Mouse (Mus musculus) hindbrain, embryonic 11.5 days (tissue): Measurements from ENCODE around the gene Dpt. TPM values are rescaled to one million over a fixed set of nuclear protein-coding genes. Genes with fewer than 3 reads are reported as not detected.

Experiments used
- ATAC-seq: fragments of 200-750 bp; cut with Nextera tagmentation; 2 replicates; pipeline ENCODE4 v1.8.0; 2017; ENCODE audit warnings: mild to moderate bottlenecking, moderate TSS enrichment, moderate library complexity; ENCODE audit not compliant: low FRiP score
- DNase-seq: peaks from one replicate; pipeline ENCODE4 v3.0.0-alpha.2; 2015; ENCODE audit warnings: low spot score
- H3K27ac ChIP-seq: fragments of 300-500 bp; sonication (generic); 2 replicates; pipeline ENCODE4 v1.5.1; 2014; ENCODE audit warnings: mild to moderate bottlenecking, low read depth, low read length
- H3K27me3 ChIP-seq: fragments of 300-500 bp; sonication (generic); 2 replicates; pipeline ENCODE4 v1.6.1; 2014; ENCODE audit warnings: mild to moderate bottlenecking, low read length, moderate library complexity, mixed read lengths; ENCODE audit not compliant: control insufficient read depth, insufficient read depth
- H3K36me3 ChIP-seq: fragments of 300-500 bp; sonication (generic); 2 replicates; pipeline ENCODE4 v1.6.1; 2014; ENCODE audit warnings: mild to moderate bottlenecking, low read length, moderate library complexity, mixed read lengths; ENCODE audit not compliant: control insufficient read depth, insufficient read depth
- H3K4me1 ChIP-seq: fragments of 300-500 bp; sonication (generic); replicated peaks from 2 replicates; pipeline ENCODE4 v1.6.1; 2014; ENCODE audit warnings: low read length, mixed read lengths; ENCODE audit not compliant: control insufficient read depth, insufficient read depth
- H3K4me2 ChIP-seq: fragments of 300-500 bp; sonication (generic); replicated peaks from 2 replicates; pipeline ENCODE4 v1.6.1; 2014; ENCODE audit warnings: mild to moderate bottlenecking, low read depth, low read length
- H3K4me3 ChIP-seq: fragments of 300-500 bp; sonication (generic); 2 replicates; pipeline ENCODE4 v1.5.1; 2014; ENCODE audit warnings: low read depth, low read length
- H3K9ac ChIP-seq: fragments of 300-500 bp; sonication (generic); 2 replicates; pipeline ENCODE4 v1.6.1; 2014; ENCODE audit warnings: low read depth, low read length
- H3K9me3 ChIP-seq: fragments of 300-500 bp; sonication (generic); 2 replicates; pipeline ENCODE4 v1.6.1; 2016; ENCODE audit warnings: low read length; ENCODE audit not compliant: control insufficient read depth
- WGBS: fragments of 180-500 bp; shearing (Covaris S2); extraction: QIAGEN DNeasy Blood & Tissue Kit; methylation state at CpG from one replicate; pipeline ENCODE4 v1.1.7; 2014; 5-methylcytosine and 5-hydroxymethylcytosine counted together
- polyA plus RNA-seq: library from polyadenylated mRNA; unstranded; fragments of >200 nt; fragmentation: Nextera tagmentation; extraction: Ambion mirVana; gene quantifications from 2 replicates; pipeline ENCODE4 v1.2.1, GENCODE M21; 2014

Gene Dpt
- 0.12 and 0.14 TPM in 2 replicates for polyA plus RNA-seq

- WGBS, result 75% methylated on average over 8 of the region's 8 CpGs
- DNase-seq, result peak; percentile 12
- no peak within 1 kb of the TSS for H3K4me3 ChIP-seq
Measured at GRCm38 (mm10) chr1:164796471-164796870, at the start of gene Dpt. Gene Dpt, plus strand, starts transcription at chr1:164796644.

GRCm38 (mm10) chr1:164753736-164754135 lies 42.7 kb upstream of the Dpt start:
- Histone ChIP-seq H3K36me3 (no peaks in the 10 kb centered on the region), H3K9me3 (no peaks in the 10 kb centered on the region), H3K27ac (no peak overlapping the region), H3K27me3 (no peaks in the 10 kb centered on the region), H3K4me1 (no peaks in the 10 kb centered on the region), H3K4me3 (no peak overlapping the region), H3K9ac (no peak overlapping the region), H3K4me2 (no peak overlapping the region)
- DNase-seq (no peak), ATAC-seq (no peak)
- 95% methylated on average over 4 of the region's 4 CpGs for WGBS

More at GRCm38 (mm10) chr1:164796471-164796870, at the start of gene Dpt:
- ATAC-seq, result no peak
- Histone ChIP-seq H3K4me1 (no peaks in the 10 kb centered on the region), H3K9me3 (no peaks in the 10 kb centered on the region), H3K4me2 (no peak within 1 kb of the TSS), H3K27me3 (no peaks in the 10 kb centered on the region), H3K27ac (no peak within 1 kb of the TSS), H3K36me3 (no peaks in the 10 kb centered on the region), H3K9ac (no peak within 1 kb of the TSS)

GRCm38 (mm10) chr1:164755671-164756070 lies 40.8 kb upstream of the Dpt start:
- Histone ChIP-seq H3K4me2 (no peak overlapping the region), H3K9me3 (no peaks in the 10 kb centered on the region), H3K27ac (no peak overlapping the region), H3K9ac (no peak overlapping the region), H3K4me1 (no peaks in the 10 kb centered on the region), H3K27me3 (no peaks in the 10 kb centered on the region), H3K4me3 (no peak overlapping the region), H3K36me3 (no peaks in the 10 kb centered on the region)
- DNase-seq (no peak), ATAC-seq (no peak)
- 85% methylated on average over 3 of the region's 3 CpGs for WGBS

GRCm38 (mm10) chr1:164756951-164757350 lies 39.5 kb upstream of the Dpt start:
- WGBS, result 83% methylated on average over 2 of the region's 2 CpGs
- ATAC-seq, result no peak

GRCm38 (mm10) chr1:164758401-164758800 lies 38.0 kb upstream of the Dpt start:
- Histone ChIP-seq H3K36me3 (no peaks in the 10 kb centered on the region), H3K4me2 (no peak overlapping the region), H3K27me3 (no peaks in the 10 kb centered on the region), H3K4me1 (no peaks in the 10 kb centered on the region), H3K27ac (no peak overlapping the region), H3K9ac (no peak overlapping the region), H3K9me3 (no peaks in the 10 kb centered on the region), H3K4me3 (no peak overlapping the region)
- WGBS, result 81% methylated on average over 2 of the region's 2 CpGs
- no peak for ATAC-seq
- DNase-seq, result no peak

More at GRCm38 (mm10) chr1:164756951-164757350, 39.5 kb upstream of the Dpt start:
- H3K4me3 ChIP-seq, result no peak overlapping the region
- H3K36me3 ChIP-seq, result no peaks in the 10 kb centered on the region
- no peaks in the 10 kb centered on the region for H3K27me3 ChIP-seq
- no peak overlapping the region for H3K27ac ChIP-seq
- no peak overlapping the region for H3K4me2 ChIP-seq
- H3K9me3 ChIP-seq, result no peaks in the 10 kb centered on the region
- DNase-seq, result no peak
- H3K4me1 ChIP-seq, result no peaks in the 10 kb centered on the region
- H3K9ac ChIP-seq, result no peak overlapping the region

- H3K27me3 ChIP-seq, result no peaks in the 10 kb centered on the region
- H3K4me2 ChIP-seq, result no peak overlapping the region
- DNase-seq, result no peak
- 60% methylated on average over 2 of the region's 2 CpGs for WGBS
- H3K9ac ChIP-seq, result no peak overlapping the region
- ATAC-seq, result no peak
- H3K4me1 ChIP-seq, result no peaks in the 10 kb centered on the region
- H3K4me3 ChIP-seq, result no peak overlapping the region
- H3K36me3 ChIP-seq, result no peaks in the 10 kb centered on the region
- no peaks in the 10 kb centered on the region for H3K9me3 ChIP-seq
- H3K27ac ChIP-seq, result no peak overlapping the region
Measured at GRCm38 (mm10) chr1:164762276-164762675, 34.2 kb upstream of the Dpt start.

GRCm38 (mm10) chr1:164766646-164767045 lies 29.8 kb upstream of the Dpt start:
- Histone ChIP-seq H3K27me3 (no peaks in the 10 kb centered on the region), H3K9ac (no peak overlapping the region), H3K9me3 (no peaks in the 10 kb centered on the region), H3K4me3 (no peak overlapping the region), H3K4me1 (no peaks in the 10 kb centered on the region), H3K4me2 (no peak overlapping the region), H3K27ac (no peak overlapping the region), H3K36me3 (no peaks in the 10 kb centered on the region)
- DNase-seq (no peak), ATAC-seq (no peak)
- 89% methylated on average over 3 of the region's 3 CpGs for WGBS

- no peak overlapping the region for H3K4me2 ChIP-seq
- H3K27ac ChIP-seq, result no peak overlapping the region
- DNase-seq (no peak), ATAC-seq (no peak)
- H3K4me3 ChIP-seq, result no peak overlapping the region
- H3K27me3 ChIP-seq, result no peaks in the 10 kb centered on the region
- WGBS, result 92% methylated on average over 7 of the region's 7 CpGs
- H3K9me3 ChIP-seq, result no peaks in the 10 kb centered on the region
- H3K36me3 ChIP-seq, result no peaks in the 10 kb centered on the region
- H3K4me1 ChIP-seq, result no peaks in the 10 kb centered on the region
- H3K9ac ChIP-seq, result no peak overlapping the region
Measured at GRCm38 (mm10) chr1:164770611-164771010, 25.8 kb upstream of the Dpt start.

GRCm38 (mm10) chr1:164780851-164781510 lies 15.5 kb upstream of the Dpt start:
- no peaks in the 10 kb centered on the region for H3K9me3 ChIP-seq
- H3K4me2 ChIP-seq, result no peak overlapping the region
- H3K36me3 ChIP-seq, result no peaks in the 10 kb centered on the region
- H3K27me3 ChIP-seq, result no peaks in the 10 kb centered on the region
- H3K4me1 ChIP-seq, result no peaks in the 10 kb centered on the region
- no peak for DNase-seq
- no peak overlapping the region for H3K9ac ChIP-seq
- WGBS, result 48% methylated on average over 7 of the region's 7 CpGs
- H3K27ac ChIP-seq, result no peak overlapping the region
- no peak overlapping the region for H3K4me3 ChIP-seq
- 0 out of 2 replicates have a peak, but pooled peaks have one; percentile 27 for ATAC-seq
